Mouse (Mus musculus): ENCODE data around the gene Gps2.
"Not testable (repeated sequence)": the region's sequence is repeated elsewhere in the genome, so short reads cannot be mapped to it uniquely, and the experiment has no call there.

The Gps2 gene

GRCm38 (mm10) chr11:69935137-69935879 is 21.6 kb downstream of the Gps2 start, which contains the start of gene Ybx2:
Gene Ybx2, plus strand, starts transcription at chr11:69935796.
- in situ Hi-C loops (cut with MboI, MseI) = no loop called here

DNA sequence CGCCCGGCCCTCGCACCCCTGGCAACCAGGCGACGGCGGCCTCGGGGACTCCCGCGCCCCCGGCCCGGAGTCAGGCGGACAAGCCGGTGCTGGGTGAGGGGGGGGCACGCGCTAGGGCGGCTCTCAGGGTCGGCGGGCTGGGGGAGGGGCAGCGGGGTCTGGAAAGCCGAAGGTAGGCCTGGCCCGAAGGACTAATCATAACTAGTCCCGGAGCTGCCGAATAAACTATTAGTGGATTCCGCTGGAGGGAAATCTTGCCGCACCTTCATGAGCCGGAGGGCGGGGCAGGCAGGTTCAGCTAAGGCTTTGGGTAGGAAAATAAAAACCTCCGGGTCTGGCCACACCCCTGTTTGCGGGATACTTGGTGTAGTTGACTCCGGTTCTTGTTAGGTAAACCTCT is 22.5 kb downstream of the Gps2 start:
- in situ Hi-C loops (cut with MboI, MseI) = no loop called here

GRCm38 (mm10) chr11:69936714-69937347 is 23.1 kb downstream of the Gps2 start:
- in situ Hi-C loops (cut with MboI, MseI) = no loop called here

DNA sequence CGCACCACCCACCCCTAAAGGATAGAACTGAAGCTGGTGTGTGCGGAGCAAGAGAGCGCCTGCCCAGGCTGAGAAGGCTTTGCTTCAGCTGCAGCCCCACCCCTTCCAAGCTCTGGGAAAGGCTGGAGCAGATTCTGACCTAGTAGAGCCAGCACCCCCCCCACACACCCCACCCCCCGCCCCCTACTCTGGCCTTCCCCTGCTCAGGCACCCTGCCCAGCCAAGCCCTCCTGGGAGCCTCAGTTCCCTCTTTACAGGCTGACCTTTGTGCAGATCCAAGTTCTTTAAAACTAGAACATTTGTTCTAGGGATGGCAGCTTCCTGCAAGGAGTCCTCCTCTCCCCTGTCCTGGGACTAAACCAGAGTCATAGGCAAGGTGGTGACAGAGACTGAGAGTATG is 23.7 kb downstream of the Gps2 start:
- in situ Hi-C loops (cut with MboI, MseI) = no loop called here

GRCm38 (mm10) chr11:69937834-69938233 is 24.1 kb downstream of the Gps2 start:
- in situ Hi-C loops (cut with MboI, MseI) = no loop called here

- in situ Hi-C loops (cut with MboI, MseI) = no loop called here
Measured at GRCm38 (mm10) chr11:69938401-69938979, 24.8 kb downstream of the Gps2 start.

DNA sequence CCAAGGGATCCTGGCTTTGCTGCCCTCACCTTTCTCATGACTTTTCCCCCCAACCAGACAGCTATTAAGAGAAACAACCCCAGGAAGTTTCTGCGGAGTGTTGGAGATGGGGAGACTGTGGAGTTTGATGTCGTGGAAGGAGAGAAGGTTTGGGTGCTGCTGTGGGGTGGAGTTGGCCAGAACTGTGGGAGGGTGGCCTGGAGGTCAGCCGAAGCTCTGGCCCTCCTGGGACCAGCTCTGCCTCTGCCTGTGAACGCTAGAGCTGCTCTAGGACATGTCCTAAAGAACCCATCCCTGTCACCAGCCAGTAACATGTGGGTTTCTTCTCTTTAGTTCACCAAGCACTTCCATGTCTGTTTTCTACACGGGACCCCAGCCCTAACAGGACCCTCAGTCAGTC is 25.5 kb downstream of the Gps2 start:
- in situ Hi-C loops (cut with MboI, MseI) = no loop called here

DNA sequence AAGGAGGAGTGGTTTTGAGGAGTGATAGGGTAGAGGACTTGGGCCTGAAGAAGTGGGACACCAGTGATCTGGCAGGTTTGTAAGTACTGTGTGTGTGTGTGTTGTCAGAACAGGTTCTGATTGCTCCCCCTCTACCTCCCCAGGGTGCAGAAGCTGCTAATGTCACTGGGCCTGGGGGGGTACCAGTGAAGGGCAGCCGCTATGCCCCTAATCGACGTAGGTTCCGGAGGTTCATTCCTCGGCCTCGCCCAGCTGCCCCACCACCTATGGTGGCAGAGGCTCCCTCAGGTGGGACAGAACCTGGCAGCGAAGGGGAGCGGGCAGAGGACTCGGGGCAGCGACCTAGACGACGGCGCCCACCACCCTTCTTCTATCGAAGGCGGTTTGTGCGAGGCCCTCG is 26.0 kb downstream of the Gps2 start:
- in situ Hi-C loops (cut with MboI, MseI) = no loop called here

DNA sequence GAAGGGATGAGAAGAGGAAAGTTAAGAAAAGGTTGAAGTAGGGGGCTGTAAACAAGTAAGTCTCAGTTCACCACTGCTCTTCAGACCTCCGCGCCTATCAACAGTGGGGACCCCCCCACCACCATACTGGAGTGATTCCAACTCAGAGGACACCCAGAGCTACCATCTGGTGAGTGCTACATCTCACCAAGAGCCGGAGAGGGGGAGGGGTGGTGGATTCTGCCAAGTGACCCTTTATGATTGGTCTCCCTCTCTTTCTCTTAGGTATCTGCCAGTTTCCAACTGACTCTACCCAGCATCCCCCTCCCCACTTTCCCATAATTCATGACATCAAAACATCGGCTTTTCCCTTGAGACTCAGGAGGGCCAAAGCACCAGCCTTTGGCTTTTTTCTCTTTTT is 27.3 kb downstream of the Gps2 start:
- in situ Hi-C loops (cut with MboI, MseI) = no loop called here

DNA sequence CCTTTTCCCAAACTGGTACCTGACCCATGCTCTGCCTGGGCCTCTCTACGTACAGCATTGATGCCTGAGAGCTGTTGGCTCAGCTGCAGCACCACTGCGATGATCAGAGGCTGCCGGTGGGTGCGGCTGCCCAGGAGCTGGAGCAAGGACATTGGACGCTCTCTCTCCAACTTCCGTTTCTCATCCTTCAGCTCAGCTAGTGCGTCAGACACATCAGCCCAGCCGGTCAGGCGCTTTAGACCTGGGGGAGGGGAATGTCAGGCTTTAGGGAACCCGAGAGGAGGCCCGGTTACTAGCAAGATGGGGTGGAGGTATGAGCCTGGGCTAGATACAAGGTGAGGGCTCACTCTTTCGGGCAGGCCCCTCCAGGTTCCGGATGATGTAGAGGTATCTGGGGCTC is 31.5 kb downstream of the Gps2 start:
- in situ Hi-C loops (cut with MboI, MseI) = no loop called here

DNA sequence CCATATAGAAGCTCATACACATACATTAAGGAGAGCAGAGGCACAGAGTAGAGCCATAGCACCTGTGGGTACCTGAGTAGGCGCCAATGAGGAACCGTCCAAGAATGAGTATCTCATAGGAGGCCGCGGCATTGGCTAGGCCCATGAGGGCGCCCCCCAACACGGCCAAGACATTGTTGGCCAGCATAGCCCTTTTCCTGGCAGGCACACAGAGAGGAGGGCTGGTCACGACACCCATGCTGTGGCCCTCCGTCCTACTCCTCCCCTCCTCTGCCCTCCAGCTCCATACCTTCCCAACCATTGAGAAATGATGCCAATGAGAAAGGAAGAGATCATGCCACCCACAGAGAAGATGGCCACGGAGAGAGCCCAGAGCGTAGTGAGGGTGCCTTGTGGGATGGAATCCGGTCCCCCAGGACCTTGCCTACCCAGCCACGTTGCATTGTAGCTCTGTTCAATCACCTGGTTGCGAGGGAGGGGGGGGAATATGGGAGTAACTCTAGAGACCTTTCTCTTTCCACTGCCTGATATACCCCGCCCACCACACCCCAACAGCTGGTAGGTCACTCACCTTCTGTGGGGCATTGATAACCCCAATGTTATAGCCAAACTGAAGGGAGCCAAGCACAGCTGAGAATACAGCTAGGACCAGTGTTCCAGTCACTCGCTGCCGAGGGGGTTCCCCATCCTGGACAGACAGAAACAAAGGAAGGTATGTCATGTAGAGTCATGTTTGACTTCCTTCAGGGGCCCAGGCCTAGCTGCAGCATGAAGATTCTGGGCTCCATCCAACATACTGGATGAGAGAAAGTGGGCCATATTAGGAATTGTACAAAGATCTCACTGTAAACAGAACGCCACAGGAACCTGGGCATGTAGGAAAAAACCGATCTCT is 32.6 kb downstream of the Gps2 start:
- in situ Hi-C loops (cut with MboI, MseI) = no loop called here

- in situ Hi-C loops (cut with MboI, MseI) = no loop called here
Measured at GRCm38 (mm10) chr11:69947337-69948065, 33.8 kb downstream of the Gps2 start.

DNA sequence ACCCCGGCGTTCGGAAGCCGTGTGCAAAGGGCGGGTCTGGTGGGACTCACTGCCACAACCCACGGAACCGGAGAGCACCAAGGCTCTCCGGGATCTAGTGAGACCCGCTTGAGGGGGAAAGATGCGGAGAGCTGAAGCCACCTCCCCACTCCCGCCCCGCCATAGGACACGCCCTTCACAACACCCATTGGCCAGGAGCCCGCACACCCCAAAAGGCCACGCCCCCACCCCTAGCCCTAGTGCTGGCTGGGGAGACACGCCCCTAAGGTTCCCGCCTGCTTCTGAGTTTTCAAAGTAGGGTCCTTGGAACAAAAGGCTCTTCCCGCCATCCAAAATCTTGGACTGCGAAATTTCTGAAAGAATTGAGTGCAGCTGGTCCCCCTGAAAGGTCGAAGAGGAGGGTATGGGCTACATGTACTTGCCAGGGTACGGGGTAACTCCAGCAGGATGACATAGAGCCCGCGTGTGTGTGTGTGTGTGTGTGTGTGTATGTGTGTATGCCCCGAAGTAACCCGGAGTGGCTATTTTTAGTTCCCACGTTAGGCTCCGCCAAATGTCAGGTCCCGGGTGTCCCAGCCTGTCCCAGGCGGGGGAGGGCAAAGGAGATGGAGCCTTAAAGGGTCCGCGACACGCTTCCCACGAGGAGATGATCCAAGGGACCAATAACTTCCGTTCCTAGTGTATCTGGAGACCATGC is 34.5 kb downstream of the Gps2 start, which contains the start of gene Slc2a4:
Slc2a4 (minus strand) TSS at position 123 of the 697 bp plus-strand sequence.
- in situ Hi-C loops (cut with MboI, MseI) = no loop called here

DNA sequence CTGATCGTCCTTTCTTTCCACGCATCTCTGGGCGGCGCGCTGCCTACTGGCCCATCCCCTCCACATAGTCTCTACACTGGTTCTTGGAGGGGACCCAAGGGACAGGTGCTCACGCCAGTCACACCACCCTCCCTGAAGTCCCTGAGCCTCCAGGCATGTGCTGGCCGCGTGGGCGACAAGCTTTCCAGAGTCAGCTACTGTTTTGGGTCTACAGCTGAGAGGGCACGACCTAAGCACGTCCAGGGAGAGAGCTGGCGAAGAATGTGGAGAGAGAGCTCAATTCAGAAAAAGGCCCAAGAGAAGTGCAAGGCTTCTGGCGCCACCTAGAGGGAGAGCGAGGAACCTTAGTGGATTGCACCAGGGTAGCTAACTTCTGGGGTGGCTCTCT is 35.1 kb downstream of the Gps2 start:
- in situ Hi-C loops (cut with MboI, MseI) = no loop called here

DNA sequence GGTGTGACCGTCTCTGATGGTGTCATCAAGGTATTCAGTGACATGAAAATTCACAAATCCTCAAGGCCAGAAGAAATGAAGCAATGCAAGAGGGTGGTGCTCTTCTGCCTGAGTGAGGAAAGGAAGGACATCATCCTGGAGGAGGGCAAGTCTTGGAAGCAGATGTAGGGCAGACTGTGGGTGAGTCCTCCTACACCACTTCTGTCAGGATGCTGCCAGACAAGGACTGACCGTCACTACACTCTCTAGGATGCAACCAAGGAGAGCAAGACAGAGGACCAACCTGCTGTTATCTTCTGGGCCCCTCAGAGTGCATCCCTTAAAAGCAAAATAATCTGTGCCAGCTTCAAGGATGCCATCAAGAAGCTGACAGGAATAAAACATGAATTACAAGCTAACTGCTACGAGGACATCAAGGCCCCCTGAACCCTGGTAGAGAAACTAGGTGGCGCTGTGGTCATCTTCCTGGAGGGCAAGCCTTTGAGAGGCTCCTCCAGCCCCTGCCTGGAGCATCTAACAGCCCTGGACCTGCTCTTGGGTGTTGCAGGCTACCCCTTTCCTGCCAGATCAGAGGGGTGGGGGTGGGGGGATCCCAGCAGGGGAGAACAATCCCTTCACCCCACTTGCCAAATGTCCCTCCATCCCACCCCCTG is 37.2 kb downstream of the Gps2 start:
- in situ Hi-C loops (cut with MboI, MseI) = no loop called here

DNA sequence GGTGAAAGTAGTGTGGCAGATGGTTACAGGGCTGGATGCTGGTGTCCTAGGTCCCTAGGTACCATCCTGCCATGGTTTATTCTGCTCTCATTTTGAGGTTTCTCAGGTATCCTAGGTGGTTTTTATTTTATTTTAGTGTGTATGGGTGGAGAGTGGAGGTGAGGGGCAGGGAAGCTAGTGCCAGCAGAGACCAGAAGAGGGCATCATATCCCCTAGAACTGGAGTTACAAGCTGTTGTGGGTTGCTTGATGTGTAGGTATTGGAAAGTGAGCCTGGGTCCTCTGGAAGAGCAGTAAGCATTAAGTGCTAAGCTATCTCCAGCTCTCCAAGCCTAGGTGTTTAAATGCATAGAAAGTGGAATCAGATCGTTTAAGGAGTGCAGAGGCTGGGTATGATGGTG is 38.6 kb downstream of the Gps2 start:
- in situ Hi-C loops (cut with MboI, MseI) = no loop called here

DNA sequence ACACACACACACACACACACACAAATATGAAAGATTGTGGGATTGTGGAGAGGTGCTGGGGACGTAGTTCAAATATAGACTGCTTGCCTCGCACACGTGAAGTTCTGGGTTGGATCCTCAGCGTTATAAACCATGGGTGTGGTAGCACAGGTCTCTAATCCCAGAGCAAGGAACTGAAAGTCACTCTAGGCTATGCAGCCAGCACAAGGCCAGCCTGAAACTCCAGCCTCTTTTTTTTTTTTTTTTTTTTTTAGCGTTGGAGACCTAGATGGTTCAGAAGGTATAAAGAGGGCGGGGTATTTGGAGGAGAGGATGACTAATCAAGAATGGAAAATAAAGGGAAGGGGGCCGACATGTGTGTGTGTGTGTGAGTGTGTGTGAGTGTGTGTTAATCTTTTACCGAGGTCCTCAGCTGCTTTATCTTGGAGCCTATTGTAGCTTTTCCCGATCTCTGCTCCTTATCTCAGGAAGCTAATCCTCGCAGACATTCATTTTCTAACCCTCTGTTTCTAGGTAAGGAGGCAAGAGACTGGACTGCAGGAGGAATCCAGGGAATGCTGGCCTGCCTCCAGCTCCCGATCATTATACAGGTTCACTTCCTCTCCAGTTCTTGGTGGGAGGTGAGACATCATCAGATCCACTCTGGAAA is 39.7 kb downstream of the Gps2 start:
- in situ Hi-C loops (cut with MboI, MseI) = no loop called here

- in situ Hi-C loops (cut with MboI, MseI) = not testable (repeated sequence)
Measured at GRCm38 (mm10) chr11:69955618-69956017, 41.9 kb downstream of the Gps2 start.

- in situ Hi-C loops (cut with MboI, MseI) = no loop called here
Measured at GRCm38 (mm10) chr11:69956218-69956617, 42.5 kb downstream of the Gps2 start.

GRCm38 (mm10) chr11:69960616-69961015 is 46.9 kb downstream of the Gps2 start:
- in situ Hi-C loops (cut with MboI, MseI) = no loop called here
